Comparison of ENCODE assay signal across 22 mouse cellular contexts in genomic region chr15:7923281-7923680, GRCm38 (mm10).
"Had no signal": no experiment of that assay in that cellular context is flagged by ENCODE, and none has a peak within 500 bp of the region (broad histone marks: within the 10 kb centered on the region; RNA-seq: fewer than 3 reads in every experiment).

No protein-coding gene starts in this region.

- DNase-seq: forebrain, postnatal 0 days; gastrocnemius, postnatal 14 days; gastrocnemius, postnatal 36 days; heart, adult 11 months; heart, adult 2 months; heart, postnatal 14 days; heart, postnatal 36 days; kidney, postnatal 14 days; layer of hippocampus, adult 9-11 months; layer of hippocampus, postnatal 36 days; left cerebral cortex, postnatal 4 days had no signal

- H3K27me3 ChIP-seq: heart, embryonic 13.5 days; heart, embryonic 15.5 days; hindbrain, embryonic 13.5 days; hindbrain, embryonic 15.5 days; limb, embryonic 13.5 days; limb, embryonic 15.5 days; liver, embryonic 12.5 days had no signal

- ATAC-seq: forebrain, postnatal 0 days; hindbrain, postnatal 0 days; intestine, embryonic 16.5 days; liver, embryonic 12.5 days had no signal

- H3K9ac ChIP-seq: forebrain, postnatal 0 days; heart, embryonic 13.5 days; heart, embryonic 15.5 days; hindbrain, embryonic 13.5 days; hindbrain, embryonic 15.5 days; limb, embryonic 13.5 days; limb, embryonic 15.5 days; liver, embryonic 12.5 days; liver, embryonic 14.5 days had no signal

- H3K4me3 ChIP-seq: heart, adult 2 months; heart, embryonic 13.5 days; heart, embryonic 15.5 days; hindbrain, embryonic 13.5 days; hindbrain, embryonic 15.5 days; limb, embryonic 13.5 days; limb, embryonic 15.5 days; liver, embryonic 12.5 days had no signal

- H3K4me1 ChIP-seq: heart, embryonic 15.5 days; hindbrain, embryonic 13.5 days; hindbrain, embryonic 15.5 days; limb, embryonic 13.5 days; limb, embryonic 15.5 days; liver, embryonic 12.5 days had no signal

- H3K27ac ChIP-seq: heart, adult 2 months; heart, embryonic 13.5 days; heart, embryonic 15.5 days; hindbrain, embryonic 13.5 days; hindbrain, embryonic 15.5 days; hindbrain, postnatal 0 days; limb, embryonic 13.5 days; limb, embryonic 15.5 days; liver, embryonic 12.5 days; liver, embryonic 14.5 days had no signal

- H3K36me3 ChIP-seq: heart, embryonic 15.5 days had no signal

- H3K4me2 ChIP-seq: heart, embryonic 11.5 days; heart, embryonic 13.5 days; heart, embryonic 15.5 days; hindbrain, embryonic 13.5 days; hindbrain, embryonic 15.5 days; limb, embryonic 13.5 days; limb, embryonic 15.5 days; liver, embryonic 12.5 days had no signal

- H3K9me3 ChIP-seq: heart, embryonic 13.5 days; heart, embryonic 15.5 days; hindbrain, embryonic 13.5 days; hindbrain, embryonic 15.5 days; limb, embryonic 13.5 days; limb, embryonic 15.5 days; liver, embryonic 12.5 days had no signal
